Mouse (Mus musculus) erythroblast, embryonic 14.5 days (primary cell): ENCODE results near the gene Pygl.

Experiments used
- GATA1 ChIP-seq: IDR thresholded peaks from 2 replicates; pipeline ENCODE4 v1.6.1; 2012; ENCODE audit warnings: low read length, inconsistent platforms, mixed read lengths
- TAL1 ChIP-seq: IDR thresholded peaks from 3 replicates; pipeline ENCODE4 v1.6.1; 2012; ENCODE audit warnings: low read length, inconsistent platforms, mixed read lengths

DNA sequence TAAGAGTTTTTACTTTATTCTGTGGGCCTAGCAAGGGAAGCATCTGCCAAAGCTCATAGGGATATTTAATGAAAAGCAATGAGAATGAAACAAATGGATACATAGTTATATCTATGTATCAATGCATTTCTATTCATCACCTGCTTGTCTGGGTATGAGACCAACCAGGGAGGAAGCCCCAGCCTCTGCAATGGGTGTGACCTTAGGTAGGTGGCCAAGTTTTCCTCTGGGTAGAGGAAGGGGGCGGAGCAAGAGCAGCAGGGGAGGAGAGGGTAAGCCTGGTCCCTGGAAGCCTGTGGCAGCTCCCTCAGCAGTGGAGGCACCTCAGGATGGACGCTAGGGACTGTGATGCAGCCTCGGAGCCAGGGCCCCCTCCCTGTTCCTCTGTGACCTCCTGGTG lies 77.4 kb downstream of the Pygl start, which contains the start of gene Abhd12b:
- TF ChIP-seq GATA1 (no peak), TAL1 (no peak)
